Mouse (Mus musculus) embryo, embryonic 9.5 days (tissue): Measurements from ENCODE around the gene Ccdc141.

ENCODE experiments used
- DNase-seq: peaks from one replicate; pipeline ENCODE4 v3.0.0-alpha.2; 2017; ENCODE audit errors: extremely low spot score

Gene Ccdc141

GRCm38 (mm10) chr2:77170633-77171105 lies at the start of gene Ccdc141:
Ccdc141 (minus strand) TSS chr2:77170636.
- DNase-seq = no peak

DNA sequence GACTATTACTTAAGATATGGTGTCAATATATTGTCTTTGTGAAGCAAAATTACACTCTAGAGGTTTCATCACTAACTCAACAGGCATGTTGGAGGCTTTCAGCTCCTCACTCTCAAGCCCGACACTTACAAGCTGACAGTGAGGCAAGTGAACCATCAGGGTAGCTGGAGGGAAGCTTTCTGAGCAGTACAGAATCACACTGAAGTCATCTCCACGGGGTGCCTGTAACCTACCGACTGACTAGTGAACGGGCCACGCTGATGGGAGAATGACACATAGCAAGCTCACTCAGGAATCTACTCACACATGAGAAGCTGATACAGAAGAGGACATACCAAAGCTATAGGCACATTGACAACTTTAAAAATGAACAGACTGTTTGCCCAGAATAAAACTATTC lies 42.4 kb upstream of the Ccdc141 start:
- no peak for DNase-seq

DNA sequence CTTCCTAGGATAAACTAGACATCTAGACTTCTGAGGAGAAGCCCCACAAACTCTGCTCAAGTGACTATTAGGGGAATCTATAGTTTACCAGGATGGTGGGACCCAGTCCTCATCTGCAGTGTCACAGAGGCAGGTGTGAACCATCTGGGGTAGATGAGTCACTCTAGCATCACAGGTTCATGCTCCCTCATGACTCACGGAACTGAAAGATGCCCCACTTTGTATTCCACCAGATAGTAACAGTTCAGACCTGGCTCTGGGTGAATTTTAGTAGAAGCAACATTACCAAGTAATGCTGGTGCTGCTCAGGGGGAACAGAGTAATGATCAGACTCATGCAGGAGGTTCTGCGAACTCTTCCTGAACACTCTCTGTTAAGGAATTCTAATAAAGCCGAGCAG lies 36.5 kb upstream of the Ccdc141 start:
- DNase-seq = no peak

- DNase-seq = no peak
Observed at GRCm38 (mm10) chr2:77203916-77204315, 33.5 kb upstream of the Ccdc141 start.

GRCm38 (mm10) chr2:77201900-77202299 lies 31.5 kb upstream of the Ccdc141 start:
- no peak for DNase-seq

DNA sequence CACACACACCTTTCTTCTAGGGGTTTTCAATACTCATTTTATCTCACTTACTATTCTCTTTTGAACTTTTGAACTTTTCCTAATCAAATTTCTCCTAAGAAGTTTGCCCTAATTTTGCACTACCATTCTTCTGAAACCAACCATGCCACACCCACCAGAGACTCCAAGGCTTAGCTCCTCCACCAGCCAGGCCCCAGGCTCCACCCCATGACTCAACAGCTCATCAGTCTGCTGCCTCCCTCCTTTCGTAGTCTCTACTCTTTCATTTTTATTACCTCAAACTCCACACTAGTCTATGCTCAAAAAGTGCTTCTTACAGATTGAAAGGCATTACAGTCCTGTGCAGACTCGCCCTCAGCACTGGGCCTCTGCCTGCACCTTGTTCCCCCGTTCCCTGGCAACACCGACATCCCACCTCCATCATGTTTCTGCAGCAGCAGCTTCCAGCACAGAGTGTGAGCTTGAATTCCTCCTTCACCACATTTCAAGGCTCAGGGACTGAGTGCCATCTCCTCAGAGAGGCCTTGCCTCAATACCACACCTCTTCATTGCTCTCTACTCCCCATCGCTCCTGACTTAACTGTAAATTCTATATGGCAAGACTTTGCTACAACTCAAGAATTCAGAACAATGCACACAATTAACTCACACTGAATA lies 30.6 kb upstream of the Ccdc141 start:
- no peak for DNase-seq

GRCm38 (mm10) chr2:77200379-77200778 lies 29.9 kb upstream of the Ccdc141 start:
- DNase-seq = no peak

DNA sequence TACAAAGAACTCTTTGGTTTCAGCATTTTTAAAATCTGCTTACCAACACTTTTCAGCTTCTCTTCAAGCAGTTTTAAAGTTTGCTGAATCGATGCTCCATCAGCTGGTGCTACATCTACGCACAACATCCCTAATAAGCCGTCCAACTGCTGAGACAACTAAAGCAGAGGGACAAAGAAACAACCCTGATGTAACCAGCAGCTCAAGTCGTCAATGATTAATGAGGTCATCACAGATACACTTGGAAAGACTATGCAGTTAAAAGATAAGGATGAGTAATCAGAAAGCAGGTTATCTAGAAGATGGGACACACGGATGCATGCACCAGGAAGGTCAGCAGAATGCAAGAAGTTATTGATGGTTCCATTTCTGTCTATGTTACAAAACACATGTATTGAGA lies 27.8 kb upstream of the Ccdc141 start:
- no peak for DNase-seq

GRCm38 (mm10) chr2:77196819-77197218 lies 26.4 kb upstream of the Ccdc141 start:
- no peak for DNase-seq

DNA sequence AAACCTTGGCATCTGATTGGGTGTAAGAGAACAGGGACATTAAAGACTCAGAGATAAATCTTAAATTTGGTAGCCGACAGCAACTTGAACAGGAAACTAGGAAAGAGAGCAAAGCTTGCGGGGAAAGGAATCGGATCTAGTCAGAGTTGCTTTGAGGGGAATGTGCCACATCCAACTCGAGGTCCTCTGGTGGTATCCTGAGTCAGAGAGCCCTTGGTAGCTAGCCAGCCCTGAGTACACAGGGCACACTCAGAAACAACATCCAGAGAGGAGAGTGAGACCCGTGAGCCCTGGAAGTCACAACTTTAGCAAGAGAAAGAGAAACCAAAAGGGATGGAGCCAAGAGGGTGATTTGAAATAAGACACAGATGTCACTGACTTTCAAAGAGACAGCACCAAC lies 24.6 kb upstream of the Ccdc141 start:
- no peak for DNase-seq

DNA sequence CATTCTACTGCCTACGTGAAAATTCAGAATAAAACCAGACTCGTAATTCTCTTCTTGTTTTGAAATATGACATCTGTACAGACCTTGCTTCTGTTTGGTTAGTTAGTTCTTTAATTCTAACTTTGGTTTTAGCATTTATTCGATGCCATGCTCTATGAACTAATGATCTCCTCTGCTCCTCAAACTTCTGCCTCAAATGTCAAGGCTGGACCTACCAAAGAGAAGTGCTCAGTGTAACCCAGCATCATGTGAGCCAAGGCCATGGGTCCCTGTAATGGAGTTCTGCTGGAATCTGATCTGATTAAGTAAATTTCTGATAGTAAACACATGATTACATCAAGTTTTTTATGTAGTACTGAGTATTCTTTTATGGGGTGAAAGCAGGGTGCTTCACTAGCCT lies 21.4 kb upstream of the Ccdc141 start:
- DNase-seq = no peak

GRCm38 (mm10) chr2:77190891-77191290 lies 20.5 kb upstream of the Ccdc141 start:
- DNase-seq = no peak

- no peak for DNase-seq
Observed at GRCm38 (mm10) chr2:77190301-77190700, 19.9 kb upstream of the Ccdc141 start.

DNA sequence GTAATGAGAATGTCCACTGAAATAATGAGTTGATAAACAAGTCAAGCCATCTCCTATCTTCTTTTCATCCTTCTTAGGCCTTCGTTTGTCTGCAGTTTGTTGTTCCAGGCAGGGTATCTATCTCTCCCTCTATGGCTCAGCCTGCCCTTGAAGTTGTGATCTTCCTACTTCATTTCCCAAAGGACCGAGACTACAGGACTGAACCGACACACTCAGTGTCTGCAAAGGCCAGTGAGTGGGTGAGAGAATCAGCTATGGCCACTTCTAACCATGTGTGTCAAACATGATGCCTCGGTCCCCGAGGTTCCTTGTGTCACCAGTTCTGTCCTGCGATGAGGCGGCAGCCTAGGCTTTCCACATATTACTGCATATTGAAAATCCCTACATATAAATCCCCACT lies 19.2 kb upstream of the Ccdc141 start:
- DNase-seq = no peak

GRCm38 (mm10) chr2:77187501-77187900 lies 17.1 kb upstream of the Ccdc141 start:
- no peak for DNase-seq

DNA sequence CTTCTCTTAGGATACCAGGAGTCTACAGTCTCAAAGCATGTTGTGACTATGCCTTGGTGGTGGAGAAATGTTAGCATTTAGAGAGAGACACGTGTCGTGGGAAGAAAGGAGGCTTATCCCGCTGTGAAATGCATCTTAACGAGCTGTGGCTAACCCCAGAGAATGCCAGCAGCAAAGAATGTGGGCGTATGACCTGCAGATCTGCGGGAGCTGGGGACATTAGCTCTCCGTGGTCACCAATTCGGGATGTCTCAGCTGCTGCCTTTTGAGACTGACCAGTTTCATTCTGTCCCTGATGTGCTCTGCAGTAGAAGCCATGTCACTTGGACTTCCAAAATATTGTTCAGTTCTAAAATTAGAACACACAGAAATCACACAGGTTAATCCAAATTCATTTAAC lies 16.5 kb upstream of the Ccdc141 start:
- DNase-seq = no peak

DNA sequence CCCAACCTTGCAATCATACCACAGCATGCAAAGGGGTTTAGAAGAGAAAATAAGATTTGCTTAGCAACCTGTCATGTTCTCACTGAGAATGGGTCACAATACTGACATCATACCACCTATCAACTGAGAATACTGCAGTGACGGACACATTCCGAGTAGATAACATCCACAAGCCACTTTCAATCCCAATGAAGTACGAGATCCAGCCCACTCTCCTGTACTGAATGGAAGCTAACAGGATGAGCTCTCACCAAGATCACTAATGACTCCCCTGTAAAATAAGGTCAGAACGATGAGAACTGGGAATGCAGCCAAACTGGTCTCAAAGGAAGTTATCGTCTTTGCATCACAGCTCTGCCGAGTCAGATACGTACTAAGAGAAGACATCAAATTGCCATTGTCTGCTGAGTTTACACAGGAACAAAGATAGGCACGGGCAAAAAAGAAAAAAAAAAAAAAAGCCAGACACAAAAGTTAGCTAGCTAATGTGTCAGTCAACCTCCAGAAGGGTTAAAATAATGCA lies 13.7 kb upstream of the Ccdc141 start:
- no peak for DNase-seq

GRCm38 (mm10) chr2:77183646-77184045 lies 13.2 kb upstream of the Ccdc141 start:
- no peak for DNase-seq

- DNase-seq = no peak
Observed at GRCm38 (mm10) chr2:77182996-77183380, 12.6 kb upstream of the Ccdc141 start.

- DNase-seq = no peak
Observed at GRCm38 (mm10) chr2:77182271-77182995, 12.0 kb upstream of the Ccdc141 start.

- DNase-seq = no peak
Observed at GRCm38 (mm10) chr2:77177472-77177871, 7.0 kb upstream of the Ccdc141 start.

GRCm38 (mm10) chr2:77176413-77176812 lies 6.0 kb upstream of the Ccdc141 start:
- DNase-seq = no peak

DNA sequence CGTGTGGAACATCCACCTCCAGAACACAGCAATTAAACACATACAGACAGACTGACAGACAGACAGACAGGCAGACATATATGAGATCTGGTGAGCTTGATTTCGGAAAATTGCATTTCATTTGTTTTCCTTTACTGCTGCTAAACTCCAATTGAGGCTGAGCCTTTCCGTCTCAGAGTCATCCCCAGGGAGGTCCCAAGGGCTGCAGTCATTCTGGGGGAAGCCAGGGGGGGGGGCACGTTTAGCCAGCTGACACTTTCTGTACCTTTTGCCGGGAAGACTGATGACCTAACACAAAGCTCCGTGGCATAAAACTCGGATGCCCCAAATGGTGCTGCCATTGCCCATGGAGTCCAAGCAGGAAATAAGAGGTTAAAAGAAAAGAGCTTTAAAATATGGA lies 5.0 kb upstream of the Ccdc141 start:
- no peak for DNase-seq
